Mouse (Mus musculus) spleen, adult 2 months (tissue): Measurements from ENCODE around the gene Gm42906. TPM values are rescaled to one million over a fixed set of nuclear protein-coding genes. Genes with fewer than 3 reads are reported as not detected.

Source experiments
- DNase-seq, 2 experiments: peaks; one replicate each; pipeline versions ENCODE4 v3.0.0 to v3.0.0-alpha.2; 2012 to 2021; ENCODE audit warnings: low spot score in 2 of 2, low read depth in 1 of 2
- H3K27ac ChIP-seq: fragments of 200-500 bp; 2 replicates; pipeline ENCODE4 v1.5.1; 2012; ENCODE audit warnings: low read length, inconsistent platforms; ENCODE audit not compliant: insufficient read depth
- H3K27me3 ChIP-seq: fragments of 200-500 bp; 2 replicates; pipeline ENCODE4 v1.6.1; 2012; ENCODE audit warnings: mild to moderate bottlenecking, moderate library complexity, low read length, inconsistent platforms; ENCODE audit not compliant: control insufficient read depth, insufficient read depth
- H3K36me3 ChIP-seq: fragments of 200-500 bp; 2 replicates; pipeline ENCODE4 v1.6.1; 2012; ENCODE audit warnings: mild to moderate bottlenecking, low read length, inconsistent platforms; ENCODE audit not compliant: control insufficient read depth, insufficient read depth
- H3K4me1 ChIP-seq: fragments of 200-500 bp; 2 replicates; pipeline ENCODE4 v1.6.1; 2011; ENCODE audit warnings: inconsistent platforms; ENCODE audit not compliant: control insufficient read depth, insufficient read depth, insufficient read length
- H3K4me3 ChIP-seq: fragments of 200-500 bp; 2 replicates; pipeline ENCODE4 v1.5.1; 2011; ENCODE audit warnings: mild to moderate bottlenecking, inconsistent platforms; ENCODE audit not compliant: insufficient read depth, insufficient read length; ENCODE audit errors: extremely low read depth
- CTCF ChIP-seq: fragments of 200-500 bp; IDR thresholded peaks from 2 replicates; pipeline ENCODE4 v1.5.1; 2011; ENCODE audit warnings: mild to moderate bottlenecking, inconsistent platforms; ENCODE audit not compliant: insufficient read depth, insufficient read length, insufficient replicate concordance; ENCODE audit errors: extremely low read depth
- POLR2A ChIP-seq: fragments of 200-500 bp; IDR thresholded peaks from 2 replicates; pipeline ENCODE4 v1.6.1; 2011; ENCODE audit warnings: low read depth, low read length, inconsistent platforms
- WGBS: fragments of 180-500 bp; shearing (Covaris S2); methylation state at CpG from one replicate; pipeline ENCODE4 v1.1.7; 2018; 5-methylcytosine and 5-hydroxymethylcytosine counted together
- polyA plus RNA-seq: library from polyadenylated mRNA; depleted of rRNA; stranded (reverse); fragments of >200 nt; gene quantifications from 2 replicates; pipeline ENCODE4 v1.2.3, GENCODE M21; 2012

Gm42906 gene
- polyA plus RNA-seq, 1 experiment = not detected

- H3K36me3 ChIP-seq = no peaks in the 10 kb centered on the region
- no peak for TF ChIP-seq CTCF
- no peak for TF ChIP-seq POLR2A
- DNase-seq = no peak
- no peak overlapping the region for H3K27ac ChIP-seq
- no peaks in the 10 kb centered on the region for H3K4me1 ChIP-seq
- WGBS = 70% methylated on average over 12 of the region's 12 CpGs
- no peaks in the 10 kb centered on the region for H3K27me3 ChIP-seq
- H3K4me3 ChIP-seq = no peak overlapping the region
These were observed 380.5 kb downstream of the Gm42906 start for GRCm38 (mm10) chr5:151047488-151047887.

GRCm38 (mm10) chr5:151046917-151047316 is 381.0 kb downstream of the Gm42906 start:
- H3K36me3 ChIP-seq = no peaks in the 10 kb centered on the region
- no peak overlapping the region for H3K27ac ChIP-seq
- H3K4me1 ChIP-seq = no peaks in the 10 kb centered on the region
- WGBS = 85% methylated on average over 7 of the region's 7 CpGs
- no peaks in the 10 kb centered on the region for H3K27me3 ChIP-seq
- TF ChIP-seq CTCF (no peak), POLR2A (no peak)
- H3K4me3 ChIP-seq = no peak overlapping the region
- no peak for DNase-seq

- no peaks in the 10 kb centered on the region for H3K36me3 ChIP-seq
- TF ChIP-seq CTCF (no peak), POLR2A (no peak)
- WGBS = 88% methylated on average over 6 of the region's 6 CpGs
These were observed 381.8 kb downstream of the Gm42906 start for GRCm38 (mm10) chr5:151046131-151046530.

GRCm38 (mm10) chr5:151042911-151043310 is 385.1 kb downstream of the Gm42906 start:
- TF ChIP-seq CTCF = no peak
- TF ChIP-seq POLR2A = no peak
- no peak overlapping the region for H3K27ac ChIP-seq
- H3K4me3 ChIP-seq = no peak overlapping the region
- 93% methylated on average over 5 of the region's 5 CpGs for WGBS
- no peaks in the 10 kb centered on the region for H3K4me1 ChIP-seq
- no peaks in the 10 kb centered on the region for H3K36me3 ChIP-seq
- DNase-seq = no peak
- no peaks in the 10 kb centered on the region for H3K27me3 ChIP-seq

More at GRCm38 (mm10) chr5:151046131-151046530, 381.8 kb downstream of the Gm42906 start:
- H3K27ac ChIP-seq = no peak overlapping the region
- DNase-seq = no peak
- no peak overlapping the region for H3K4me3 ChIP-seq
- H3K4me1 ChIP-seq = no peaks in the 10 kb centered on the region
- no peaks in the 10 kb centered on the region for H3K27me3 ChIP-seq

GRCm38 (mm10) chr5:151037871-151038270 is 390.1 kb downstream of the Gm42906 start:
- Histone ChIP-seq H3K27ac (no peak overlapping the region), H3K4me3 (no peak overlapping the region), H3K36me3 (no peaks in the 10 kb centered on the region), H3K4me1 (no peaks in the 10 kb centered on the region), H3K27me3 (no peaks in the 10 kb centered on the region)
- WGBS = 89% methylated on average over 7 of the region's 7 CpGs
- DNase-seq = no peak
- TF ChIP-seq POLR2A = no peak
- TF ChIP-seq CTCF = no peak

GRCm38 (mm10) chr5:151034715-151035512 is 393.0 kb downstream of the Gm42906 start:
- Histone ChIP-seq H3K4me3 (no peak overlapping the region), H3K27me3 (no peaks in the 10 kb centered on the region), H3K4me1 (no peaks in the 10 kb centered on the region), H3K36me3 (no peaks in the 10 kb centered on the region), H3K27ac (no peak overlapping the region)
- TF ChIP-seq CTCF (no peak), POLR2A (no peak)
- WGBS = 69% methylated on average over 9 of the region's 9 CpGs
- DNase-seq = no peak

GRCm38 (mm10) chr5:151028906-151029305 is 399.1 kb downstream of the Gm42906 start:
- WGBS = 77% methylated on average over 6 of the region's 6 CpGs
- Histone ChIP-seq H3K36me3 (no peaks in the 10 kb centered on the region), H3K27me3 (no peaks in the 10 kb centered on the region), H3K27ac (no peak overlapping the region), H3K4me1 (no peaks in the 10 kb centered on the region), H3K4me3 (no peak overlapping the region)
- TF ChIP-seq POLR2A (no peak), CTCF (no peak)
- no peak for DNase-seq
